Mouse (Mus musculus) midbrain, postnatal 0 days (tissue): ENCODE data around the gene Inava. TPM values are rescaled to one million over a fixed set of nuclear protein-coding genes. Genes with fewer than 3 reads are reported as not detected.

Experiments used
- ATAC-seq: fragments of 200-750 bp; cut with Nextera tagmentation; 2 replicates; pipeline ENCODE4 v1.8.0; 2017; ENCODE audit warnings: moderate number of reproducible peaks, mild to moderate bottlenecking, moderate TSS enrichment, moderate library complexity; ENCODE audit not compliant: low FRiP score
- DNase-seq: peaks from one replicate; pipeline ENCODE4 v3.0.0-alpha.2; 2015; ENCODE audit warnings: low spot score
- H3K27ac ChIP-seq: fragments of 300-500 bp; sonication (generic); 2 replicates; pipeline ENCODE4 v1.5.1; 2014; ENCODE audit warnings: low read depth, mild to moderate bottlenecking, low read length, mixed read lengths
- H3K27me3 ChIP-seq: fragments of 300-500 bp; sonication (generic); 2 replicates; pipeline ENCODE4 v1.6.1; 2014; ENCODE audit warnings: low read length, control low read depth, mixed read lengths; ENCODE audit not compliant: insufficient read depth
- H3K36me3 ChIP-seq: fragments of 300-500 bp; sonication (generic); 2 replicates; pipeline ENCODE4 v1.6.1; 2014; ENCODE audit warnings: low read length, control low read depth, mixed read lengths; ENCODE audit not compliant: insufficient read depth
- H3K4me1 ChIP-seq: fragments of 300-500 bp; sonication (generic); 2 replicates; pipeline ENCODE4 v1.6.1; 2014; ENCODE audit warnings: mild to moderate bottlenecking, control low read depth, antibody characterized with exemption, low read length, mixed read lengths; ENCODE audit not compliant: insufficient read depth
- H3K4me2 ChIP-seq: fragments of 300-500 bp; sonication (generic); 2 replicates; pipeline ENCODE4 v1.6.1; 2014; ENCODE audit warnings: low read depth, mild to moderate bottlenecking, low read length, mixed read lengths; ENCODE audit not compliant: poor library complexity, severe bottlenecking
- H3K4me3 ChIP-seq: fragments of 300-500 bp; sonication (generic); 2 replicates; pipeline ENCODE4 v1.5.1; 2014; ENCODE audit warnings: low read depth, mild to moderate bottlenecking, low read length, moderate library complexity
- H3K9ac ChIP-seq: fragments of 300-500 bp; sonication (generic); replicated peaks from 2 replicates; pipeline ENCODE4 v1.6.1; 2014; ENCODE audit warnings: mild to moderate bottlenecking, low read length, moderate library complexity, mixed read lengths; ENCODE audit not compliant: poor library complexity, severe bottlenecking
- H3K9me3 ChIP-seq: fragments of 300-500 bp; sonication (generic); 2 replicates; pipeline ENCODE4 v1.6.1; 2016; ENCODE audit warnings: low read length, control low read depth
- CTCF ChIP-seq: IDR thresholded peaks from 2 replicates; pipeline ENCODE4 v1.5.1; 2016; ENCODE audit warnings: antibody characterized with exemption, mild to moderate bottlenecking
- WGBS: fragments of 180-500 bp; shearing (Covaris S2); extraction: QIAGEN DNeasy Blood & Tissue Kit; methylation state at CpG from one replicate; pipeline ENCODE4 v1.1.7; 2014; 5-methylcytosine and 5-hydroxymethylcytosine counted together
- polyA plus RNA-seq: library from polyadenylated mRNA; unstranded; fragments of >200 nt; fragmentation: Nextera tagmentation; extraction: Ambion mirVana; gene quantifications from 2 replicates; pipeline ENCODE4 v1.2.1, GENCODE M21; 2015
- total RNA-seq: library from RNA; depleted of rRNA; stranded (reverse); fragments of >200 nt; gene quantifications from 2 replicates; pipeline ENCODE4 v1.2.3, GENCODE M21; 2014

Inava gene
- total and polyA plus RNA-seq, 2 experiments from 2014 or later = 2.2 to 5.2 TPM

- no peak for TF ChIP-seq CTCF
- H3K4me1 ChIP-seq = no peaks in the 10 kb centered on the region
- no peak overlapping the region for H3K9ac ChIP-seq
- no peaks in the 10 kb centered on the region for H3K27me3 ChIP-seq
- H3K4me2 ChIP-seq = no peak overlapping the region
- ATAC-seq (no peak), DNase-seq (no peak)
- WGBS = 61% methylated on average over 2 of the region's 2 CpGs
- no peaks in the 10 kb centered on the region for H3K36me3 ChIP-seq
- H3K4me3 ChIP-seq = no peak overlapping the region
- H3K9me3 ChIP-seq = no peaks in the 10 kb centered on the region
- no peak overlapping the region for H3K27ac ChIP-seq
Measured at GRCm38 (mm10) chr1:136253472-136253871, 19.4 kb upstream of the Inava start.

DNA sequence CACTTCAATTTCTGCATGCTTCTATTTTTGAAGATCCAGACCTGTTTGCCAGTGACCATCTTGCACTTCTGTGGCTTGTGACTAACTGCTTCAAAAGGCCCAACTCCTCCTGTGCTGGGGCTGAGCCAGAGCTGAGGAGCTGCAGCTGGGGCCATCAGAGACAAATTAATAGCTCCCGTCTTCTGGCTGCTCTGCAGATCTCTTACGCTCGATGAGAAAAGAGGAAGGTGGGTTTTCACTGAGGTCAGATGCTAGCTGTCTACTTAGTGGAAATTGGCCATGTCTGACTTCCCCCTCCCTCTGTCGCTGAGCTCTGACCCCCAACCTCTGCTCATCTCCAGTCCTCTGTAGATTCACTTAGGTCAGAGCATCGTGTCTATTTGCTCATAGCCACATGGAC lies 15.6 kb upstream of the Inava start:
- Histone ChIP-seq H3K4me1 (no peaks in the 10 kb centered on the region), H3K4me3 (no peak overlapping the region), H3K4me2 (no peak overlapping the region), H3K9me3 (no peaks in the 10 kb centered on the region), H3K27ac (no peak overlapping the region), H3K27me3 (no peaks in the 10 kb centered on the region), H3K9ac (no peak overlapping the region), H3K36me3 (no peaks in the 10 kb centered on the region)
- TF ChIP-seq CTCF = no peak
- DNase-seq = no peak
- no peak for ATAC-seq
- WGBS = 64% methylated on average over 5 of the region's 5 CpGs

DNA sequence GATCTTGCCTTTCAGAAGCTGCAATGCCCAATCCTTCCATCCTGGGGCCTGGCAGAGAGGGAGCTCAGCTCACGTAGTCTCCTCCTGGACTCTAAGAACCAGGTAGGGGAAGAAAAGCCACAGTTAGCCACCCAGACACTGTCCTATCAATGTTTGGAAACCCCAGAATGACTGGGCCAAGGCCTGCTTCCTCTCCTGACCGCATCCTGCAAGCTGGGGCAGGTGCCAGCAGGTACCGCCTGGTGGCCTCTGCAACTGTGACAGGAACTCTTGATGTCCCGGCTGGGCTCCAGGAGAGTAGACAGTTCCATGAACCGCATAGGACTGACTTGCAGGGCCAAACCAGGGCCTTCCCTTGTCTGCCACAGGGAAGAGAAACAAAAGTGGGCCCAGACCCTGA lies 13.3 kb upstream of the Inava start:
- no peak overlapping the region for H3K27ac ChIP-seq
- H3K9me3 ChIP-seq = no peaks in the 10 kb centered on the region
- no peak overlapping the region for H3K4me3 ChIP-seq
- H3K27me3 ChIP-seq = no peaks in the 10 kb centered on the region
- H3K4me1 ChIP-seq = no peaks in the 10 kb centered on the region
- no peaks in the 10 kb centered on the region for H3K36me3 ChIP-seq
- DNase-seq (no peak), ATAC-seq (no peak)
- H3K9ac ChIP-seq = no peak overlapping the region
- 96% methylated on average over 5 of the region's 5 CpGs for WGBS
- no peak overlapping the region for H3K4me2 ChIP-seq
- no peak for TF ChIP-seq CTCF

DNA sequence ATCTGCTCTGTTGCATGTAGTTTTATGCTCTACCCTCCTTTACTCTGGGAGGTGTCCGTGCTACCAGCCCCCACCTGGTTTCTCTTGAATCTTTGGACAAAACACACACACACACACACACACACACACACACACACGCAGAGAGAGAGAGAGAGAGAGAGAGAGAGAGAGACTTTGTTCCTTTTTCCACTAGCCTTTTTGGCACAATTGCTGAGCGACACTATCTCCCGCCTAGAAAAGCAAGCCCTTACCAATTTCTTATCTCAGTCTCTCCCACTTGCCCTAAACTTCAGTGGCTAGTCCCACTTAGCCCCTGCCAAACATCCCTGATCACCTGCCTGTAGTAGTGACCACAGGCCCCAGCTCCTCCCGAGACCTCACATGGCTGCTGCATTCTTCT lies 10.4 kb upstream of the Inava start:
- DNase-seq (no peak), ATAC-seq (no peak)
- Histone ChIP-seq H3K27ac (no peak overlapping the region), H3K9me3 (no peaks in the 10 kb centered on the region), H3K36me3 (no peaks in the 10 kb centered on the region), H3K27me3 (no peaks in the 10 kb centered on the region), H3K4me1 (no peaks in the 10 kb centered on the region), H3K4me3 (no peak overlapping the region), H3K9ac (no peak overlapping the region), H3K4me2 (no peak overlapping the region)
- 85% methylated on average over 5 of the region's 5 CpGs for WGBS
- TF ChIP-seq CTCF = no peak

DNA sequence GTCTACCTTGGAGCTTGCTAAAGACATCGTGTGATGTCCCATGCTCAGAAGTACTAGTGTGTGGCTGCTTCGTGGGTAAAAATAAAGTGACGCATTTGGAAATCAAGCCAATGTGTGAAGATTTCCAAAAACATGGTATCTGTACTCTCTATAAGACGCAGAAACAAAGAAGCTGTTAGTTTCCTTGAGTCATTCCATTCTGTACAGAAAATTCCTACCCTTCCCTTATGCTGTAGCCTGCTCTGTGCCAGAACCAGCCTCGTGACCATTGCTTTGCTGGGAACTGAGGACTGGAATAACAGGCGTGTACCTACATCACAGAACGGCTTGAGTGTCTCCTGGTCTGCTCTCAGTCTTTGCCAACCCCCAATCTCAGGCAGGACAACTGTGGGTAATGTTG lies 7.7 kb upstream of the Inava start:
- Histone ChIP-seq H3K27ac (no peak overlapping the region), H3K36me3 (no peaks in the 10 kb centered on the region), H3K4me2 (no peak overlapping the region), H3K27me3 (0 out of 2 replicates have a peak, but pooled peaks cover 3% of the 10 kb centered on the region), H3K9ac (no peak overlapping the region), H3K9me3 (no peaks in the 10 kb centered on the region), H3K4me3 (no peak overlapping the region), H3K4me1 (no peaks in the 10 kb centered on the region)
- 91% methylated on average over 7 of the region's 7 CpGs for WGBS
- no peak for TF ChIP-seq CTCF
- DNase-seq = no peak
- ATAC-seq = no peak

- Histone ChIP-seq H3K9me3 (no peaks in the 10 kb centered on the region), H3K4me1 (peaks cover 1% of the 10 kb centered on the region; the same call in 1 of the 2 replicates), H3K9ac (no peak overlapping the region), H3K36me3 (no peaks in the 10 kb centered on the region), H3K4me2 (no peak overlapping the region), H3K27ac (no peak overlapping the region), H3K4me3 (no peak overlapping the region), H3K27me3 (0 out of 2 replicates have a peak, but pooled peaks cover 7% of the 10 kb centered on the region)
- TF ChIP-seq CTCF = no peak
- no peak for DNase-seq
- ATAC-seq = no peak
- WGBS = 88% methylated on average over 4 of the region's 4 CpGs
Measured at GRCm38 (mm10) chr1:136238495-136238894, 4.4 kb upstream of the Inava start.
